Mouse (Mus musculus) C3H10T1/2 (cell line): ENCODE results near the gene Fpgt. TPM values are rescaled to one million over a fixed set of nuclear protein-coding genes. Genes with fewer than 3 reads are reported as not detected.

Experiments used
- polyA plus RNA-seq, 2 experiments: library from polyadenylated mRNA; unstranded; fragments of >200 nt; fragmentation: generic; extraction: Trizol; gene quantifications; one replicate each; pipeline ENCODE4 v1.2.1; 2012; ENCODE audit warnings: missing spikeins in 2 of 2

The Fpgt gene
- 1 to 10 TPM in 1 of 2 experiments, under 1 TPM in 1; 0.16 to 1.9 TPM for polyA plus RNA-seq

DNA sequence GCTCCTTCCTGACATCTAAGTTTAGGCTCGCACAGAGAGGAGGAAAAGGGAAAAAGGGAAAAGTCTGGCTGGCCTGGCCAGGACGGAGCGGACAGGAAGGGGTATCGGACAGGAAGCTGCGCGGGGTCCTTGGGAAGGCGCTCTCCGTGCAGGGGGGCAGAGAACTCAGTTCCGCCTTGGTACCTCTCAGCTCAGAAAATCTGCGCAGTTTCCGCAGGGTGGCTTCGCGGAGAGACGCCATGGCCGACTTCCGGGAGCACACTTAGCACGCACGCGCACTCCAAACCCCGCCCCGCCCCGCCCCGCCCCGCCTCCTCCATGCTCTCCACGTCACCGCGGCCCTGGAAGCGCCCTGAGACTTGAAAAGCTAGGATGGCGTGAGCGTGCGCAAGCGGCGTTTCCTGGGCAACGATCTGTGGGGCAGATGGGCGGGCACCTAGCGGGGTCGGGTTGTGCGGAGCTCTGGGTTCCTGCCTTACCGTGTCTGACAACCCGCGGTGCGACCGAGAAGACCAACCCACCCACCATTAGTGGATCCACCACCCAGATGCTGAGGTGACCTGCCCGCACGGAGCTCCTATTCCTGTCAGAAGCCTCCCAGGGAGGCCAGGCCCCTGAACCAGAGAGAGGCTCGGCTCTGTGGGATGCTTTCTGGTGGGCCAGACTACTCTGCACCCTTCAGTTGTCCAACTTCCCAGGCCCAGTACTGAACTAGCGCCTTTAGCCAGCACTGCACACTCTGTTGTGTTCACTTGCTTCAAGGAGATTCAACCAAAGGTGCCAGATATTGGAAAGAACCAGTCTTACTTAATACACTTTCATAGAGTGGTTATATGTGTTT is at the start of gene Fpgt, which contains the start of gene Lrriq3:
Gene Fpgt (minus strand): TSS at position 288 of the 841 bp plus-strand sequence.
Gene Lrriq3 (plus strand): TSS at position 319 of the 841 bp plus-strand sequence.

DNA sequence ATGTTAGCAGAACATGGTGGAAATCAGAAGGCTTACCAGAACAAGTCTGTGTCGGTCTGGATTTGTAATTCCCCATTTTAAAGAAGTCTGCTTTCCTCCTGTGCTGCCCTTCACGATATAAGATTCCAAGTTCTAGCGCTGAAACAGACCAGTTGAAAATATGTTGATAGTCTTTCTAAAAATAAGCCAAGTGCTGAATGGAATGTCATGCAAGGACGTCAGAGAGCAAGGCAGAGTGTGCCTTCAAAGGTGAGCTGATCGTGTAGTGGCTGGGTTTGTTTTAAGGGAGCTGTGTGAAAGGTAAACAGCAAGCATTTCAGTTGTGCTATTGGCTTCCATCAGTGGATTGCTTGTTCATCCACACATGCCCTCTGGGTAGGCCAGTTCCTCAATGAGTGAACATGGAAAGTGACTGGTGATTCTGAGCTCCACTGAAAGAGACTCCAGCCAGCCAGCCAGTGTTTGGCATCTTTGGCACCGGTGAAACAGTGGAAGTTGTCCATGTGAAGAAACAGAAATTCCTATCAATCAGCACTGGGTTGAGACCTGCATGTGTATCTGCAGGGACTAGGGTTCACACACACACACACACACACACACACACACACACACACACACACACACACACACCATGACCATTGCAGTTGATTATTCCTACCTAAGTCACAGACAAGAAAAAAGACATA is 37.8 kb downstream of the Fpgt start, which contains the start of gene Tnni3k:
Gene Tnni3k (minus strand): TSS at position 177 of the 686 bp plus-strand sequence.

Other genes with a start within 250 kb of the Fpgt start
- gene Tnni3k, start 38.0 kb downstream of the Fpgt start, polyA plus RNA-seq, result under 1 TPM in 1 of 2 experiments, not detected in 1; 0.01 TPM
- gene Lrriq3, start within 50 bp of the Fpgt start, polyA plus RNA-seq, result under 1 TPM; 0.05 to 0.51 TPM